Mouse (Mus musculus): ENCODE measurements around the gene Map7d1.
"Not testable (repeated sequence)": the region's sequence is repeated elsewhere in the genome, so short reads cannot be mapped to it uniquely, and the experiment has no call there.

The Map7d1 gene

GRCm38 (mm10) chr4:126241956-126242355 is 14.2 kb downstream of the Map7d1 start:
- DNase-seq (ENCODE audit: extremely low read depth, low read depth): no peak

DNA sequence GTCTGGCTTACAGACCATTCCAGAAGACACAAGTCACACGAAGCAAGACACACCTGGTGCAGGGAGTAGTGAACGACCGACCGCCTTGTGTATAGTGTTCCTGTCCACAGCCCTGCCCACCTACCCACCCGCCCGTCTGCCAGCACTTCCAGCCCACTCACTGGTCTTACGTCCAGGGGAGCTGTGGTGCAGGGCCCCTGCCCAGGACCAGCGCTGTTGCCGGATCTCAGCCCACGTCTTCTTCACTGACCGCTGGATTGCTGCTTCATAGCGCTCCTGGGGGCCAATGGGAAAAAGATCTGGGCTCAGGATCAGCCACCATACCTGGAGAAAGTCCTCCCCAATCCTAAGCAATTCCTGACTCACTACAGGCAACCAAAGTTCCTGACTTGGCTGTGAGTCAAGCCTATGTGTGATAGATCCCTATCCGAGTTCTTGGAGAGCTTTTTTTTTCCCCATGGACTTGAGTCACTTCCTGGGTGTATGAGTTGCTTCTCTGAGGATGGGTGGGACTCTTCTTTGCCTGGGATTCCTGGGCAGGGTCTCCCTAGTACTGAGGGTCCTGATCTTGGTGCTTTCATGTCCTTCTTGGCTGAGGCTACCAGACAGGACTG is 16.2 kb downstream of the Map7d1 start:
- no peak for DNase-seq (ENCODE audit: extremely low read depth, low read depth)

- no peak for DNase-seq (ENCODE audit: extremely low read depth, low read depth)
Observed at GRCm38 (mm10) chr4:126237721-126238242, 18.4 kb downstream of the Map7d1 start.

DNA sequence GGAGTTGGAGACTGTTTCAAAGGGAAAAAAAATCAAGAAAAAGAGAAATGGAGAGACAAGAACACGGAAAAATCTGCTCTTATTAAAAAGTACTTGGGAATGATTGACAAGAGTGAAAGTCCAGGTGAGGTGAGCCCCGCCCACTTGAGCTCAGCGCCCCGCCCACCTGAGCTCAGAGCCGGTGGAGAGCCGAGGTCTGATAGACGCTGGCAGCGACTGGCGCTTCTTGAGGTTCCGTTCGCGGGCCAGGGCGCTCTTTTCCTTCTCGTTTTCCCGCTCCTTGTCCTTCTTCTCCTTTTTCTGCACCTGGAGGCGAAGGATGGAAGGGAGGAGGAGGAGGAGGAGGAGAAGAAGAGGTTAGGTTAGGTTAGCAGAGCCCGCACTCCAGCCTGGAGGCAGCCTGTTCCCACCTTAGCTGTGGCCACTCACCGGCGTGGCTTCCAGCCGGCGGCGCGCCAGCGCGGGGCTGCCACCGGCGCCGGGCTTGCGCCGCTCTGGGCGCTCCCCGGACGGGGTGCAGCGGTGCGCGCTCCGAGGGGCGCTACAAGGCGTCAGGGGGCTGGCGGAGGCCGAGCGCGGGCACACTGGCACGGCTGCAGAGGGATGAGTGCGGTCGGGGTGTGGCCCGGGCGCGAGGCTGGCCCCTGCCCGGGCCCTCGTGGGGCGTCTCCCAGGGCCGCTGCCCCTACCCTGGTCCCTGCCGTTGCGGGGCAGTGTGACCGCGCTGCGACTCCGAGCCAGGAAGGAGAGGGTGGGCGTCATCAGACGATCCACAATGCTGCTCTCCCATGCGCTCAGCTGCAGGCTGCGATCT is 19.5 kb downstream of the Map7d1 start:
- DNase-seq (ENCODE audit: extremely low read depth, low read depth): no peak

GRCm38 (mm10) chr4:126235191-126235590 is 21.0 kb downstream of the Map7d1 start:
- DNase-seq (ENCODE audit: extremely low read depth, low read depth): no peak

- DNase-seq (ENCODE audit: extremely low read depth, low read depth): no peak
Observed at GRCm38 (mm10) chr4:126234496-126235175, 21.5 kb downstream of the Map7d1 start.

- no peak for DNase-seq (ENCODE audit: extremely low read depth, low read depth)
Observed at GRCm38 (mm10) chr4:126233676-126234308, 22.4 kb downstream of the Map7d1 start.

DNA sequence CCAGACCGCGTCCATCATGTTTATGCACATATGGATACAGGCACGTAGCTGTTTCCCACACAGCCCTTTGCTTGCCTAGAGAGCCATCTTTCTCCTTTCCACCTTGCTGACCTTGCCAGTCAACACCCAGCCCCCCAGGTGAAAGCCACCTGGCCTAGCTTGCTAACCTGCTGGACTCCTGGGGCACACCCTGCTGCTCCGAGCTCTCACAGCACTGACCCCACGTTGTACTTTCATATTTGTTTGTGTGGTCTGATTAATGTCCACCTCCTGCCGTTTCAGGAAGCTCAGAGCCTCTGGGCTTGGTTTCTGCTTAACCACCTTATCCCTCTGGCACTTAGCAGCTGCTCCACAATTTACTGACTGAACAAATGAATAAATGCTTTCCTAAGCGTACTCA is 26.2 kb downstream of the Map7d1 start:
- no peak for DNase-seq (ENCODE audit: extremely low read depth, low read depth)

DNA sequence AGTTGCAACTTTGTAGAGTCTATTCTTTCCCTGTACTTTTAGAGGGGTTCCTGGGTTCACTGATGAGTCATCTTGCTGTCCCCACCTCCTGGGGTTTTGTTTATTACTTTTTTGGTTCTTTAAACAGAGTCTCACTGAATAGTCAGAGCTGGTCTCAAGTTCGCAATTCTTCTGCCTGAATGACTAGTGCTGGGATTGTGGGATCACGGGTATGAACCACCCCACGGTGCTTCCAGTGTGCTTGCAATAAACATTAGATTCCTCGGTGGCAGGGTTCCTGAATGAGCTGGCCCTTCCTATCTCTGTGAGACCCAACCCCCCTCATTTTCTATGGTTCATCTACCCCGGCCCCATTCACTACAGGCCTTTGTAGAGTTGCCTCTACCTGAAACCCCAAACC is 28.0 kb downstream of the Map7d1 start:
- DNase-seq (ENCODE audit: extremely low read depth, low read depth): no peak

GRCm38 (mm10) chr4:126227077-126227761 is 28.9 kb downstream of the Map7d1 start:
- peak; percentile 50 for DNase-seq (ENCODE audit: extremely low read depth, low read depth)

GRCm38 (mm10) chr4:126226640-126227039 is 29.5 kb downstream of the Map7d1 start:
- no peak for DNase-seq (ENCODE audit: extremely low read depth, low read depth)

GRCm38 (mm10) chr4:126222631-126223030 is 33.5 kb downstream of the Map7d1 start:
- no peak for DNase-seq (ENCODE audit: extremely low read depth, low read depth)

DNA sequence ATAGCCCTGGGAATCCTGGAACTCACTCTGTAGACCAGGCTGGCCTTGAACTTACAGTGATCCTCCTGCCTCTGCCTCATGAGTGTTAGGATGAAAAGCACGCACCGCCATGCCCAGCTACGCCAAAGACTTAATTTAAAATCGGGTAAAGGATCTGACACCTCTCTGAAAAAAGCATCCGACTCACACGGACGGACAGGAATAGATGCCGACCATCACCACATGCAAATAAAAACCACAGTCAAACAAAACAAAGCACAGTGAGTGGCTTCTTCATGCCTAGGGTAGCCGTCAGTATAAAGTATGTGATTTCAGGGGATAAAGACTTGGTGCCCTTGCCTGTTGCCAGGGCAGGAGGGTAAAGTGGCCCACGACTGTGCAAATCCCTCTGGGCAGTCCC is 36.1 kb downstream of the Map7d1 start:
- DNase-seq (ENCODE audit: extremely low read depth, low read depth): no peak

GRCm38 (mm10) chr4:126219540-126219939 is 36.6 kb downstream of the Map7d1 start:
- DNase-seq (ENCODE audit: extremely low read depth, low read depth): not testable (repeated sequence)

DNA sequence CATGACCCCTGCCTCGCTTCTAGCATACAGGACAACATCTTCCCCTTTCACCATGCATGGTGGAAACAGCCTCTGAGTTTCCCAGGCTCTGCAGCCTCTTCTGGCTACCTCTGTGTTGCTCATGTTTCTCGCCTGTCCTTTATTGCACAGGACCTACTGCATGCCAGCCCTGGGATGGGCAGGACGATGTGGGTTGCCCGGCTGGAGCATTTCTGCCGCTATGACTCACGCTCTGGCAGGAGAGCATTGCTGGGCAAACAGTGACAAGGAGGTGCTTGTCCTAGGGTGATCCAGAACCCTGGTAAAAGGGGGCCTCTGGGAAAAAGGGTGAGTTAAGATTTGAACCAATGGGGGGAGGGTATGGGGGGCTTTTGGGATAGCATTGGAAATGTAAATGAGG is 38.4 kb downstream of the Map7d1 start:
- DNase-seq (ENCODE audit: extremely low read depth, low read depth): no peak

DNA sequence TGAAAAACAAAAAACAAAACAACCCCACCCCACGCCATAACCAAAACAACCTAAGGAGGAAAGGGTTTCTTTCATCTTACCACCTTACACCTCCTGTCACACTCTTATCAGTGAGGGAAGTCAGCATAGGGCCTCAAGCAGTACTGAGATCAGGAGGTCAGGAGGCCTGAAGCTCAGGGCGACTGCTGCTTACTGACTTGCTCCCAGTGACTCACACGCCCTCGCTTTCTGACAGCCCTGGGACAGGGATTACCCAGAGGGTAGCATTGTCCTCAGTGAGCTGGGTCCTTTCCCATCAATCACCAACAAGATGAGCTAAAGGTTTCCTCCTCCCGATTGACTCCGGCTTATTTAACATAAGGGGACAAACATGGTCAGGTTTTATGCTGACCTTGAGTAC is 49.1 kb downstream of the Map7d1 start:
- no peak for DNase-seq (ENCODE audit: extremely low read depth, low read depth)

DNA sequence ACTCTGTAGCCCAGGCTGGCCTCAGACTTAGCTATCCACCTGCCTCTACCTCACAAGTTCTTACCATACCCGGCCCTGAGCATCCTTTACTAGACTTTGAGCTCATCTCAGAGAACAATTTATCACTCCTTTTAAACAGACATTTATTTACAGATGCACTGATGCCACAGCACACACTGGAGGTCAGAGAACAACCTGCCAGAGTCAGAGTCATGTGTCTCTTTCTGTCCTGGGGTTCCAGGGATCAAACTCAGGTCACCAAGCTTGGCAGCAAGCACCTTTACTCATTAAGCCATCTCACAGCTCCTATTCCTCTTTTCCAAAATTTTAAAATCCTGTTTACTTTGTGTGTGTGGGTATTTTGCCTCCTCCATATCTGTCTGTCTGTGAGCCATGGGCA is 50.8 kb downstream of the Map7d1 start:
- DNase-seq (ENCODE audit: extremely low read depth, low read depth): no peak

GRCm38 (mm10) chr4:126204661-126205230 is 51.4 kb downstream of the Map7d1 start:
- no peak for DNase-seq (ENCODE audit: extremely low read depth, low read depth)

- no peak for DNase-seq (ENCODE audit: extremely low read depth, low read depth)
Observed at GRCm38 (mm10) chr4:126204016-126204415, 52.1 kb downstream of the Map7d1 start.

DNA sequence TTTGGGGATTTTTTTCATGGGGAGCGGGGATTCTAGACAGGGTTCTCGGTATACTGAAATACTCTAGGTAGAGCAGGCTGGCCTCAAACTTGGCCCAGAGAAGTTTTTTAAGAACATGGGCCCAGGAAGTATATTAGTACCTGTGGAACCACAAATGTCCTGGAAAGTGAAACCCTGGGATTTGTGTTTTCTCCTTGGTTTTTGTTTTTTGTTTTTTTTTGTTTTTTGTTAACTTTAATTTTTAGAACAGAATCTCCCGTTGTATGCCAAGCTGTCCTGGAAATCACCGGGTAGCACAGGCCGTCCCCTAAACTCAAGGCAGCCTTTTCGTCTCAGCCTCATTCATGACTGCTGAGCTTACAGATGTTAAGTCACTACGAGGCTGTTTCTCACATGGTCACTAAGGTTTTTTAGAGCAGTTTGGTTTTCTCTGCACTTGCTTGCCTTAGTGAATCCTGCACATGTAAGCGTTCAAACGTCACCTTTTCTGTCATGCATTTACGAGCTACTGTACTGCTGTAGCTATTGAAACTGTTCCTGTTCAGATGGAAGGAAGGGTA is 52.7 kb downstream of the Map7d1 start:
- DNase-seq (ENCODE audit: extremely low read depth, low read depth): no peak
